Mouse (Mus musculus) layer of hippocampus, postnatal 25 days (tissue): Measurements from ENCODE around the gene Ifih1. TPM values are rescaled to one million over a fixed set of nuclear protein-coding genes. Genes with fewer than 3 reads are reported as not detected.

Source experiments
- DNase-seq, 2 experiments: peaks; one replicate each; pipeline ENCODE4 v3.0.0; 2022; ENCODE audit warnings: mixed read lengths in 2 of 2, low spot score in 1 of 2; ENCODE audit errors: extremely low spot score in 1 of 2
- total RNA-seq, 2 experiments: library from RNA; stranded (reverse); gene quantifications; 2 replicates each; pipeline ENCODE4 v1.2.3; 2021

Ifih1 gene
- 1 to 10 TPM; 1.2 to 2.1 TPM for total RNA-seq

GRCm38 (mm10) chr2:62646014-62646645 is at the start of gene Ifih1:
Gene Ifih1 (minus strand): TSS chr2:62646255.
- peak in 1 of 2 experiments; percentile 28 for DNase-seq

- no peak for DNase-seq
These were observed 39.9 kb upstream of the Ifih1 start for GRCm38 (mm10) chr2:62685934-62686333.

- DNase-seq: no peak
These were observed 39.0 kb upstream of the Ifih1 start for GRCm38 (mm10) chr2:62684989-62685595.

DNA sequence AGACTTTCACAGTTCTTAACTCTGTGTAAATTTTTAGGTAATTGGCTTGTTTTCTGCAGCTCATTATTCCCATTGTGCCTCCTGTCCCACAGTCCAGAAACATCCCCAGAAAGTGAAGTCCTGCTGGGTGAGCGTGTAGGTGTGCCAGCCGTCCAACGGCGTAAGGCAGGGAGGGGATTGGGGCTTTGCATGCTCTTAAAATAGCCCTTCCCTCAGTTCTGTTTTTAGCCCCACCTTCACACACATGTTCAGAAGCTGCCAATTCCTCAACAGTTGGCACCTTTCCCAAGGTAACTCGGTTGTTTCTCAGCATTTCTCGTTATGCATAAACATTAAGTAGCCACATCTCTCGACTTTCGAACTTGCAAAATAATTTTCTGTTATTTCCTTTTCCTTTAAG is 35.6 kb upstream of the Ifih1 start:
- DNase-seq: no peak

DNA sequence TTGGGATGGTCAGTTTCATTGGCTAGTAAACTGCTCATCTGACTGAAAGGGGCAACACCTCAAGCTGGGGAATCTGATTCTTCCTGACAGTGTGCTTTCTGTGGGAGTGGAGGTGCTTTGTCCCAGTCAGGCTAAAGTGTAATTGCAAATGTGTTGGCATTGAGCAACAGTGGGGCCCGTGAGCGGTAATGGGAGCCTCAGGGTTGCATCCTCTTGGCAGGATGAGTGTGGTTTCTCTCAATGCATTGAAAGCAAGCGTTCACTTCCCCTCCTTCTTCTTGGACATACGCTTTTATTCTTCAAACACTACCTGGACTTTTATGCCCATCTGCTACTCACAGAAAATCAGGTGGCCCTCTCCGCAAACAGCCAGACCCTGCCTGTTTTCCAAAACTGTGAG is 26.7 kb upstream of the Ifih1 start:
- no peak for DNase-seq

GRCm38 (mm10) chr2:62670767-62671166 is 24.7 kb upstream of the Ifih1 start:
- DNase-seq: no peak

GRCm38 (mm10) chr2:62670301-62670700 is 24.2 kb upstream of the Ifih1 start:
- DNase-seq: no peak

DNA sequence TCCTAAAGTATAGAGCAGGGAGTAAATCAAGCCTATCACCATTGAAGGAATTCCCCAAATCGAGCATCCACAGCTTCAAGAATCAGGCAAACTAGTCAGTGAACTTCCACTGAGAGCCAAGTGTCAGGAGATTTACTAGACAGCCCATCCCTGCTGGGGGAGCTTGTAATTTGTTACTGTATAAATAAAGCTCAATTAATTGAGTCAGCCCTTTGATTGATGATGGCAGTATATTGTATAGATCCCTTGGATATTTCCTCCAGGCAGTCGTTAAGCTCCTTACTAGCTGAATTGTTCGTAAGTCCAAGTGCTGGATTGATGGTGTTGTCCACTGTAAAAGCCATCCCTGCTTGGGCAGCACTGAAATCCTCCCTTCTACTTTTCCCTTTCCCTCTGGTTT is 23.8 kb upstream of the Ifih1 start:
- no peak for DNase-seq

DNA sequence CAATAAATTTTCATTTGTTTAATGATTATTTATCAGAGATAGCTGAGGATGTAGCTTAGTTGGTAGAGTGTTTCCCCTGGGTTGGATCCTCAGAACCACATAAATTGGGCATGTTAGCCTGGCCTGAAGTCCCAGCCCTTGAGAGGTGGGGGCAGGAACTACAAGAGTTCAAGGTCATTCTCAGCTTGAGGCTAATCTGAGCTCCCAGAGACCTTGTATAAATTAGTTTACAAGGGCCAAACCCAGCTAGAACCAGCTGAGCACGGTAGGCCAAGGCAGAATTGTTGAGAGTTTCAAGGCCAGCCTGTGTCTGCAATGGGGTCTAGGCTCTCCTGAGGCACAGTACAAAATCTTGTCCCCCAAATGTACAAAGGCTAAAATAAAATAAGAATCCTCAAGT is 19.5 kb upstream of the Ifih1 start:
- DNase-seq: no peak

- DNase-seq: no peak
These were observed 18.8 kb upstream of the Ifih1 start for GRCm38 (mm10) chr2:62664839-62665238.

GRCm38 (mm10) chr2:62664135-62664670 is 18.1 kb upstream of the Ifih1 start, which contains the start of gene Gca:
Gene Gca (plus strand): TSS chr2:62664285.
- peak; percentile 52 to 66 for DNase-seq

- no peak for DNase-seq
These were observed 16.5 kb upstream of the Ifih1 start for GRCm38 (mm10) chr2:62662560-62662959.

DNA sequence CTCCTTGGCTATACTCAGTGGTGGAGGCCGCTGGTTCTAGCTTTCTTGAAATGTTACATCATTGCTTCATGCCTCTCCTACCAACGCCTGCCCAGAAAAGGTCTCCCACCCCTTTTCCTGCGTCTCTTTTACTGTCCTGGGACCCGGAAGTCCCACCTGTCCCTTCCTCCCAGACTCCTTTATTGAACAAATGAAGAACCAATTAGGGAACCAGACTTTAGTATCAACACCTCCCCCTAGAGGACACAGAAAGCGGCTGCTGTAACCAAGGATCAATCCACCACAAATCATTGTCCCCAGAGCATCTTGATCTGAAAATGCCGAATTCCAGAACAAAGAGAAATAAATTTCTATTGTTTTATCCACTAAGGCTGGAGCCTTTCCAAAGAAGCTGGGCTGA is 14.5 kb upstream of the Ifih1 start:
- no peak for DNase-seq

GRCm38 (mm10) chr2:62656072-62656471 is 10.0 kb upstream of the Ifih1 start:
- no peak for DNase-seq

DNA sequence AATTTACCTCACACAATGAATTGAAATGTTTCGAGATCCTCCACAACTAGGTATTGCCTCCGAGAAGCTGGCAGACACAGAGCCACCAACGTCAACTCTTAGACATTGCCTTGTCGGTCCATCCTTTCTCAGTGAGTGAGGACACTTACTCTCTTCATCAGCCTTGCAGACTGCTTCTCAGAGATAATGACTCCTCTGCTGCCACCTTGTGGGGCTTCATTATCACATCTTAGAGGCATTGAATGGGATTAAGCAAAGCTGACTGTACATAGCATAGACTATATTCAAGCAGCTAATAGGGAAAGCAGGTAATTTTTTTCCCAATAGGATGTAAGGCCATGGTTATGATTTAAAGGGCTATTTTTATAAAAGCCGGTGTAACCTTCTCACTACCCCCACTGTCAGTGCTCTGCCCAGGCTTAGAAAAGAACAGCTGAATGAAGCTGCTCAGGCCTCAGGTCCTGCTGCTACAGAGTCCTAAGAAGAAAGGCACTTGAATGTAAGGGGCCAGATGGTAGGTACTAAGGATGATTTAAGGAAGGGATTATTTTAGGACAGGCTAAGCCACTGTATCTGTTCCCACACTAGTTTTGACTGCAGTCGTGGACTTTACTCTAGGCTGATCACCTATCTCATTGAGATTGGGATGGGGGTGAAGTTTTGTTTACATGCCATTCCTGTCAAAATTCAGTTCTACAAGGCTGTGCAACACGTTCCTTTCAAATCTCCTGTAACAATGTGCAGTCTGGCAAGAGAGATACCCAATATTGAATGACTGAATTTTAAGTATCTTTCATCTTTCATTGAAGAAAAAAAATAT is 8.7 kb upstream of the Ifih1 start:
- DNase-seq: peak in 1 of 2 experiments; percentile 71

DNA sequence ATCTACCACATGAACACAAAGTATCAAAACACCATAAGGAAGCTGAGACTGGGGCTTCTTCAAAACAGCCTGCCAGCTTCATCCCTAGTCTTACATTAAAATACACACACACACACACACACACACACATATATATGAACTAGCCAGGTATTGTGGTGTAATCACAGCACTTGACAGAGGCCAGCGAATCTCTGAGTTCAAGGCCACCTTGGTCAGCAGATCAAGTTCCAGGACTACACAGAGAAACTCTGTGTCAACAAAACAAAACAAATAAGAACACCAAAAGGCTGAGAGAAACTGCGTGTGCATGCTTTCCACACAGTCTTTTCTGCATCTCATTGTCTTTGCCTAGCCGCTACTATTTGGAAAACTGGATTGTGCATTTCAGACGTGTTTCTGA is 6.4 kb upstream of the Ifih1 start:
- no peak for DNase-seq

- DNase-seq: no peak
These were observed 5.8 kb upstream of the Ifih1 start for GRCm38 (mm10) chr2:62651890-62652289.

DNA sequence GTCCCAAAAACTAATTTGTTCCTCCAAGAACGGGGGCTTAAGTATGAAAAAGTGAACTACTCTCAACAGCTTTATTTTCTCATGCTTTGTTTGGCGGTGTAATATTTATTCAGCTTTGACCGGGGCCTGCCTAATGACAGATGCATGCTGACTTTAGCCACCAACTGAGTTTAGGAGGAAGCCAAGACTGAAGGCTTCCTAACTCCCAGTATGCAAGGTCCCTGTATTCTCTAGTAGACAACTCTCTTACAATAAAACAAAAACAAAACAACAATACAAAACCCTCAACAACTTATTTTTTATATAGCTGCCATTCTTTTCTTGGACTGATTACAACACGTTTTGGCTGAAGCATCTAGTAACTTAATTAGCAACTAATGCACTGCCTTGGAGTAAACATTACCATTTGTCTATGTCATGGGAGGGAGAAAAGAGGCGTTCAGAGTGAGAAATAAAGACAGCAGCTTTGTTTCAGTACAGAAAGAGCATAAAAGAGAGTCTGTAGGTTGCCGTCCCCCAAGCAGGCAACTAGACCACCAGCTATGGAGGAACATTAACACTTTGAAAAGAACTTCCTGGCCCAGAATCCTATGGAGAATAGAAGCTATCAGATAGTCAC is 725 bp upstream of the Ifih1 start:
- DNase-seq: no peak

DNA sequence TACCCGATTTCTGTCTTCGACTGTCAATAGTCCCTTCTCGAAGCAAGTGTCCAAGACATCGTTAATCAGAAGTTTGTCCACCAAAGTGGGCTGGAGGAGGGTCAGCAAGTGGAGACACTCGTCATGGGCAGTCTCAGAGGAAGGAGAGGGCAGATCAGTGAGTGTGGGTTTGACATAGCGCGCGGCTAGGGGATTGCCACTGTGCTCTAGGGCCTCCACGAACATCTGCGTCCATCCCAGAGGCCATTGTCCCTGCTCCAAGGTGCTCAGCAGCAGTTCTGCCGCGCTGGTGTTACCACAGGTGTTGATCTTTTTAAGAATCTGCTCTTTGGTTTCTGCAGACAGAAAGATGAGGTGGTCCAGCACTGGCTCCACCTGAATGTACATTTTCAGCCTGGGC is 580 bp downstream of the Ifih1 start:
- no peak for DNase-seq

DNA sequence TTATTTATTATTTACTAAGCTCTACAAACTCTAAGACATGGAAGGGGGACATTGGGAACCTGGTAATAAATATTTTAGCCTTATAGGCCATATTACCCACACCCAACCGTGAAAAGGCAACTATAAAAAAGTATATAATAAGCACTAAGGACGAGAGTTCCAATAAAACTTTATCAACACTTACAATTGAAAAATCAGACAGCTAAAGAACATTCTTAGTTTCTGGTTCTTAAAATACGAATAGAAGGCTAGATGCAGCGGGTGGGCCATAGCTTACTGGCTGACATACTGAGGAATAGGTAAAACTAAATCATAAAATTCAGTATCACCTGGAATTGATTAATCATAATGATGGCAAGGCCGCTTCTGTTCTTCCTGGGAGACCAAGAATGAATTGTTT is 1.2 kb downstream of the Ifih1 start:
- DNase-seq: no peak
